Mouse (Mus musculus) liver, embryonic 13.5 days (tissue): ENCODE data around the gene Gga2. TPM values are rescaled to one million over a fixed set of nuclear protein-coding genes. Genes with fewer than 3 reads are reported as not detected.

ENCODE experiments used
- ATAC-seq: fragments of 200-750 bp; cut with Nextera tagmentation; 2 replicates; pipeline ENCODE4 v1.8.0; 2017; ENCODE audit warnings: low read depth, mild to moderate bottlenecking, moderate number of reproducible peaks, moderate library complexity
- DNase-seq: peaks from one replicate; pipeline ENCODE4 v3.0.0; 2022
- H3K27ac ChIP-seq: fragments of 300-500 bp; sonication (generic); 2 replicates; pipeline ENCODE4 v1.5.1; 2015; ENCODE audit warnings: moderate library complexity, mild to moderate bottlenecking, inconsistent platforms
- H3K27me3 ChIP-seq: fragments of 300-500 bp; sonication (generic); 2 replicates; pipeline ENCODE4 v1.6.1; 2015; ENCODE audit warnings: mild to moderate bottlenecking, inconsistent platforms
- H3K36me3 ChIP-seq: fragments of 300-500 bp; sonication (generic); 2 replicates; pipeline ENCODE4 v1.6.1; 2015; ENCODE audit warnings: mild to moderate bottlenecking, inconsistent platforms
- H3K4me1 ChIP-seq: fragments of 300-500 bp; sonication (generic); replicated peaks from 2 replicates; pipeline ENCODE4 v1.6.1; 2015; ENCODE audit warnings: inconsistent platforms
- H3K4me2 ChIP-seq: fragments of 300-500 bp; sonication (generic); 2 replicates; pipeline ENCODE4 v1.6.1; 2015; ENCODE audit warnings: inconsistent platforms, mild to moderate bottlenecking, moderate library complexity
- H3K4me3 ChIP-seq: fragments of 300-500 bp; sonication (generic); replicated peaks from 2 replicates; pipeline ENCODE4 v1.5.1; 2015; ENCODE audit warnings: mild to moderate bottlenecking, inconsistent platforms
- H3K9ac ChIP-seq: fragments of 300-500 bp; sonication (generic); 2 replicates; pipeline ENCODE4 v1.6.1; 2015; ENCODE audit warnings: mild to moderate bottlenecking, inconsistent platforms
- H3K9me3 ChIP-seq: fragments of 300-500 bp; sonication (generic); replicated peaks from 2 replicates; pipeline ENCODE4 v1.6.1; 2016; ENCODE audit warnings: inconsistent platforms
- WGBS: fragments of 180-500 bp; shearing (Covaris S2); methylation state at CpG from one replicate; pipeline ENCODE4 v1.1.7; 2015; ENCODE audit not compliant: insufficient replicate concordance; 5-methylcytosine and 5-hydroxymethylcytosine counted together
- polyA plus RNA-seq: library from polyadenylated mRNA; unstranded; fragments of >200 nt; fragmentation: Nextera tagmentation; extraction: Ambion mirVana; gene quantifications from 2 replicates; pipeline ENCODE4 v1.2.1, GENCODE M21; 2015

The Gga2 gene
- polyA plus RNA-seq, 1 experiment from 2014 or later: 39.7 TPM

- peaks cover 34% of the 10 kb centered on the region for H3K4me1 ChIP-seq
- H3K27ac ChIP-seq: 0 out of 2 replicates have a peak overlapping the region, but pooled peaks have one; percentile 8
- ATAC-seq: peak; percentile 27
- peaks cover 25% of the 10 kb centered on the region for H3K36me3 ChIP-seq
- WGBS: 64% methylated on average over 4 of the region's 4 CpGs
- no peak for DNase-seq
- H3K9me3 ChIP-seq: no peaks in the 10 kb centered on the region
- no peak overlapping the region for H3K9ac ChIP-seq
- H3K4me3 ChIP-seq: no peak overlapping the region
- H3K27me3 ChIP-seq: no peaks in the 10 kb centered on the region
- H3K4me2 ChIP-seq: no peak overlapping the region
These were observed 24.2 kb upstream of the Gga2 start for GRCm38 (mm10) chr7:122045181-122045634.

GRCm38 (mm10) chr7:122044106-122044505 lies 23.1 kb upstream of the Gga2 start:
- Histone ChIP-seq H3K27ac (no peak overlapping the region), H3K36me3 (peaks cover 30% of the 10 kb centered on the region), H3K27me3 (no peaks in the 10 kb centered on the region), H3K4me3 (no peak overlapping the region), H3K9me3 (no peaks in the 10 kb centered on the region), H3K4me1 (peaks cover 34% of the 10 kb centered on the region), H3K9ac (no peak overlapping the region), H3K4me2 (no peak overlapping the region)
- no peak for ATAC-seq
- DNase-seq: no peak
- 79% methylated on average over 8 of the region's 8 CpGs for WGBS

GRCm38 (mm10) chr7:122034348-122034747 lies 13.3 kb upstream of the Gga2 start:
- Histone ChIP-seq H3K9ac (no peak overlapping the region), H3K4me3 (no peak overlapping the region), H3K27ac (no peak overlapping the region), H3K27me3 (no peaks in the 10 kb centered on the region; the same call in 1 of the 2 replicates), H3K9me3 (no peaks in the 10 kb centered on the region), H3K4me1 (no peaks in the 10 kb centered on the region), H3K36me3 (peaks cover 16% of the 10 kb centered on the region), H3K4me2 (no peak overlapping the region)
- 15% methylated on average over 2 of the region's 2 CpGs for WGBS
- DNase-seq (no peak), ATAC-seq (no peak)

- H3K9ac ChIP-seq: no peak overlapping the region
- H3K27ac ChIP-seq: no peak overlapping the region
- ATAC-seq (no peak), DNase-seq (no peak)
- no peak overlapping the region for H3K4me3 ChIP-seq
- WGBS: 36% methylated on average over 3 of the region's 3 CpGs
- no peaks in the 10 kb centered on the region; the same call in 1 of the 2 replicates for H3K4me1 ChIP-seq
- no peak overlapping the region for H3K4me2 ChIP-seq
- peaks cover 7% of the 10 kb centered on the region for H3K36me3 ChIP-seq
- H3K9me3 ChIP-seq: no peaks in the 10 kb centered on the region
- H3K27me3 ChIP-seq: no peaks in the 10 kb centered on the region; the same call in 1 of the 2 replicates
These were observed 12.3 kb upstream of the Gga2 start for GRCm38 (mm10) chr7:122033371-122033770.

- DNase-seq (no peak), ATAC-seq (no peak)
- H3K9ac ChIP-seq: no peak overlapping the region
- peaks cover 48% of the 10 kb centered on the region for H3K4me1 ChIP-seq
- no peaks in the 10 kb centered on the region for H3K36me3 ChIP-seq
- H3K4me3 ChIP-seq: no peak overlapping the region
- no peaks in the 10 kb centered on the region for H3K9me3 ChIP-seq
- H3K27me3 ChIP-seq: no peaks in the 10 kb centered on the region
- 88% methylated on average over 2 of the region's 2 CpGs for WGBS
- no peak overlapping the region for H3K4me2 ChIP-seq
- no peak overlapping the region for H3K27ac ChIP-seq
These were observed 1.1 kb upstream of the Gga2 start for GRCm38 (mm10) chr7:122022131-122022530.

GRCm38 (mm10) chr7:122020273-122020666 lies 752 bp downstream of the Gga2 start:
- peak; percentile 9 for DNase-seq
- peaks cover 66% of the 10 kb centered on the region for H3K4me1 ChIP-seq
- no peaks in the 10 kb centered on the region for H3K36me3 ChIP-seq
- peak; percentile 17 for ATAC-seq
- H3K27me3 ChIP-seq: no peaks in the 10 kb centered on the region
- H3K9ac ChIP-seq: peak overlapping the region; percentile 87
- H3K27ac ChIP-seq: peak overlapping the region; percentile 89
- peak overlapping the region; percentile 99 for H3K4me2 ChIP-seq
- WGBS: 5% methylated on average over 6 of the region's 6 CpGs
- H3K9me3 ChIP-seq: no peaks in the 10 kb centered on the region
- H3K4me3 ChIP-seq: peak overlapping the region; percentile 83

- H3K36me3 ChIP-seq: 0 out of 2 replicates have a peak, but pooled peaks cover 3% of the 10 kb centered on the region
- peak overlapping the region; percentile 99 for H3K4me2 ChIP-seq
- no peaks in the 10 kb centered on the region for H3K27me3 ChIP-seq
- peak overlapping the region; percentile 83 for H3K4me3 ChIP-seq
- DNase-seq: no peak
- H3K4me1 ChIP-seq: peaks cover 77% of the 10 kb centered on the region
- H3K27ac ChIP-seq: peak overlapping the region; percentile 89
- H3K9me3 ChIP-seq: no peaks in the 10 kb centered on the region
- WGBS: 71% methylated on average over 7 of the region's 7 CpGs
- peak overlapping the region; percentile 87 for H3K9ac ChIP-seq
- no peak for ATAC-seq
These were observed 2.0 kb downstream of the Gga2 start for GRCm38 (mm10) chr7:122018978-122019377.

GRCm38 (mm10) chr7:122018247-122018646 lies 2.8 kb downstream of the Gga2 start:
- H3K9ac ChIP-seq: peak overlapping the region; percentile 87

GRCm38 (mm10) chr7:122015734-122016133 lies 5.3 kb downstream of the Gga2 start:
- H3K9ac ChIP-seq: peak overlapping the region; percentile 44; the same call in 1 of the 2 replicates
- WGBS: 66% methylated on average over 10 of the region's 10 CpGs
- H3K4me3 ChIP-seq: no peak overlapping the region
- H3K9me3 ChIP-seq: no peaks in the 10 kb centered on the region
- no peak for ATAC-seq
- peaks cover 83% of the 10 kb centered on the region for H3K4me1 ChIP-seq
- peak; percentile 20 for DNase-seq
- peaks cover 20% of the 10 kb centered on the region for H3K36me3 ChIP-seq
- H3K27me3 ChIP-seq: no peaks in the 10 kb centered on the region
- peak overlapping the region; percentile 68 for H3K27ac ChIP-seq
- peak overlapping the region; percentile 45 for H3K4me2 ChIP-seq

More at GRCm38 (mm10) chr7:122018247-122018646, 2.8 kb downstream of the Gga2 start:
- WGBS: 19% methylated on average over 3 of the region's 3 CpGs
- Histone ChIP-seq H3K4me3 (peak overlapping the region; percentile 83), H3K4me1 (peaks cover 79% of the 10 kb centered on the region), H3K36me3 (0 out of 2 replicates have a peak, but pooled peaks cover 6% of the 10 kb centered on the region), H3K4me2 (peak overlapping the region; percentile 99), H3K27me3 (no peaks in the 10 kb centered on the region), H3K27ac (peak overlapping the region; percentile 89), H3K9me3 (no peaks in the 10 kb centered on the region)
- ATAC-seq (peak; percentile 82), DNase-seq (peak; percentile 68)

- Histone ChIP-seq H3K4me3 (0 out of 2 replicates have a peak overlapping the region, but pooled peaks have one; percentile 9), H3K9ac (peak overlapping the region; percentile 44), H3K27ac (peak overlapping the region; percentile 68), H3K4me1 (peaks cover 76% of the 10 kb centered on the region), H3K36me3 (peaks cover 26% of the 10 kb centered on the region), H3K4me2 (peak overlapping the region; percentile 45), H3K9me3 (no peaks in the 10 kb centered on the region), H3K27me3 (no peaks in the 10 kb centered on the region)
- peak; percentile 55 for ATAC-seq
- peak; percentile 32 for DNase-seq
- WGBS: 29% methylated on average over 8 of the region's 8 CpGs
These were observed 5.9 kb downstream of the Gga2 start for GRCm38 (mm10) chr7:122015105-122015504.

GRCm38 (mm10) chr7:122012949-122013348 lies 8.1 kb downstream of the Gga2 start:
- peaks cover 55% of the 10 kb centered on the region for H3K4me1 ChIP-seq
- DNase-seq (peak; percentile 8), ATAC-seq (no peak)
- H3K4me3 ChIP-seq: no peak overlapping the region
- H3K27me3 ChIP-seq: no peaks in the 10 kb centered on the region
- WGBS: 39% methylated on average over 10 of the region's 10 CpGs
- no peak overlapping the region for H3K9ac ChIP-seq
- H3K4me2 ChIP-seq: no peak overlapping the region
- H3K9me3 ChIP-seq: no peaks in the 10 kb centered on the region
- no peak overlapping the region for H3K27ac ChIP-seq
- H3K36me3 ChIP-seq: peaks cover 45% of the 10 kb centered on the region

GRCm38 (mm10) chr7:122012370-122012769 lies 8.7 kb downstream of the Gga2 start:
- Histone ChIP-seq H3K9ac (no peak overlapping the region), H3K4me1 (peaks cover 49% of the 10 kb centered on the region), H3K4me2 (no peak overlapping the region), H3K27ac (no peak overlapping the region), H3K27me3 (no peaks in the 10 kb centered on the region), H3K4me3 (no peak overlapping the region), H3K9me3 (no peaks in the 10 kb centered on the region), H3K36me3 (peaks cover 51% of the 10 kb centered on the region)
- ATAC-seq: no peak
- 87% methylated on average over 4 of the region's 4 CpGs for WGBS
- no peak for DNase-seq
